Mouse (Mus musculus) CH12.LX (cell line): ENCODE measurements around the gene Kdm2b. TPM values are rescaled to one million over a fixed set of nuclear protein-coding genes. Genes with fewer than 3 reads are reported as not detected.

ENCODE experiments used
- DNase-seq: peaks from one replicate; pipeline ENCODE4 v3.0.0-alpha.2; 2013; ENCODE audit errors: extremely low read depth
- H3K27ac ChIP-seq: 2 replicates; pipeline ENCODE4 v1.5.1; 2012; ENCODE audit warnings: low read depth, mild to moderate bottlenecking, control low read depth, moderate library complexity; ENCODE audit not compliant: insufficient read depth
- H3K27me3 ChIP-seq: replicated peaks from 2 replicates; pipeline ENCODE3; 2012; ENCODE audit warnings: inconsistent platforms
- H3K36me3 ChIP-seq, 2 experiments: replicated peaks in 1 of 2; 2 replicates each; pipeline versions ENCODE3 to v1.6.1; 2012; ENCODE audit warnings: inconsistent platforms in 1 of 2, low read length in 1 of 2, mild to moderate bottlenecking in 1 of 2, mixed read lengths in 1 of 2, moderate library complexity in 1 of 2; ENCODE audit not compliant: control insufficient read depth in 1 of 2, insufficient read depth in 1 of 2
- H3K4me1 ChIP-seq, 2 experiments: 2 replicates each; pipeline ENCODE4 v1.6.1; 2012; ENCODE audit warnings: inconsistent platforms in 1 of 2, moderate library complexity in 1 of 2; ENCODE audit not compliant: insufficient read depth in 2 of 2, control insufficient read depth in 1 of 2
- H3K4me2 ChIP-seq: 2 replicates; pipeline ENCODE4 v1.6.1; 2012; ENCODE audit warnings: low read depth, mild to moderate bottlenecking, control low read depth; ENCODE audit not compliant: poor library complexity, insufficient read depth, severe bottlenecking
- H3K4me3 ChIP-seq, 3 experiments: fragments of 150-350 bp in 1 of 3; sonication (generic) in 1 of 3; replicated peaks in 1 of 3; 2 replicates each; pipeline versions ENCODE3 to v1.5.1; 2011 to 2012; ENCODE audit warnings: low read depth in 2 of 3, low read length in 2 of 3, mild to moderate bottlenecking in 2 of 3, moderate library complexity in 2 of 3, control low read depth in 1 of 3, improper control_type of control experiment in 1 of 3, inconsistent platforms in 1 of 3, mixed read lengths in 1 of 3; ENCODE audit not compliant: poor library complexity in 1 of 3
- H3K79me2 ChIP-seq: replicated peaks from 2 replicates; pipeline ENCODE4 v1.6.1; 2012; ENCODE audit warnings: mild to moderate bottlenecking, moderate library complexity; ENCODE audit not compliant: control insufficient read depth, poor library complexity, insufficient read depth, severe bottlenecking; ENCODE audit errors: extremely low read depth
- H3K9ac ChIP-seq: 2 replicates; pipeline ENCODE4 v1.6.1; 2012; ENCODE audit warnings: low read depth, mild to moderate bottlenecking, control low read depth, moderate library complexity; ENCODE audit not compliant: insufficient read depth
- H3K9me3 ChIP-seq: replicated peaks from 2 replicates; pipeline ENCODE3; 2012; ENCODE audit warnings: low read length, inconsistent platforms, mixed read lengths
- E2F4 ChIP-seq: IDR thresholded peaks from 2 replicates; pipeline ENCODE4 v1.6.1; 2011; ENCODE audit warnings: low read depth, low read length, improper control_type of control experiment; ENCODE audit not compliant: insufficient replicate concordance
- ELF1 ChIP-seq: IDR thresholded peaks from 2 replicates; pipeline ENCODE4 v1.6.1; 2014; ENCODE audit warnings: low read depth, mild to moderate bottlenecking, inconsistent platforms, low read length, improper control_type of control experiment
- EP300 ChIP-seq: IDR thresholded peaks from 2 replicates; pipeline ENCODE4 v1.6.1; 2011; ENCODE audit warnings: low read length, improper control_type of control experiment
- HCFC1 ChIP-seq: IDR thresholded peaks from 2 replicates; pipeline ENCODE4 v1.6.1; 2012; ENCODE audit warnings: low read depth, mild to moderate bottlenecking, inconsistent platforms, low read length, improper control_type of control experiment
- IRF4 ChIP-seq: IDR thresholded peaks from 2 replicates; pipeline ENCODE4 v1.6.1; 2014; ENCODE audit warnings: low read depth, mild to moderate bottlenecking, inconsistent platforms, low read length, improper control_type of control experiment
- JUND ChIP-seq: conservative IDR thresholded peaks from 2 replicates; pipeline ENCODE4 v1.6.1; 2011; ENCODE audit warnings: low read depth, low read length, improper control_type of control experiment
- KAT2A ChIP-seq: IDR thresholded peaks from 2 replicates; pipeline ENCODE4 v1.6.1; 2012; ENCODE audit warnings: low read length, improper control_type of control experiment, inconsistent platforms; ENCODE audit not compliant: insufficient replicate concordance
- MAFK ChIP-seq: IDR thresholded peaks from 2 replicates; pipeline ENCODE4 v1.6.1; 2011; ENCODE audit warnings: low read length, improper control_type of control experiment; ENCODE audit not compliant: insufficient replicate concordance
- MEF2A ChIP-seq: IDR thresholded peaks from 2 replicates; pipeline ENCODE4 v1.6.1; 2014; ENCODE audit warnings: low read depth, mild to moderate bottlenecking, inconsistent platforms, low read length, improper control_type of control experiment, borderline replicate concordance
- POLR2AphosphoS2 ChIP-seq: IDR thresholded peaks from 2 replicates; pipeline ENCODE4 v1.6.1; 2011; ENCODE audit warnings: low read depth, low read length, improper control_type of control experiment
- RCOR1 ChIP-seq: conservative IDR thresholded peaks from 2 replicates; pipeline ENCODE4 v1.6.1; 2012; ENCODE audit warnings: low read depth, mild to moderate bottlenecking, inconsistent platforms, low read length, improper control_type of control experiment
- SIN3A ChIP-seq: IDR thresholded peaks from 2 replicates; pipeline ENCODE4 v1.6.1; 2012; ENCODE audit warnings: low read length, improper control_type of control experiment, inconsistent platforms
- UBTF ChIP-seq: IDR thresholded peaks from 2 replicates; pipeline ENCODE4 v1.6.1; 2012; ENCODE audit warnings: low read depth, mild to moderate bottlenecking, inconsistent platforms, low read length, improper control_type of control experiment, moderate library complexity
- USF2 ChIP-seq: conservative IDR thresholded peaks from 2 replicates; pipeline ENCODE4 v1.6.1; 2011; ENCODE audit warnings: low read depth, low read length, improper control_type of control experiment
- ZC3H11A ChIP-seq: IDR thresholded peaks from 2 replicates; pipeline ENCODE4 v1.6.1; 2012; ENCODE audit warnings: low read depth, mild to moderate bottlenecking, inconsistent platforms, low read length, improper control_type of control experiment
- dilution Hi-C: fragments of 300-500 bp; cut with MboI; formaldehyde crosslinking; loops from 2 replicates; pipeline ENCODE4 v1.14.3; 2020; ENCODE audit warnings: low sequenced_read_pairs; ENCODE audit not compliant: extremely low pct_unique_long_range_greater_than_20kb, extremely low pct_ligation_motif_present
- in situ Hi-C: fragments of 300-500 bp; cut with MboI; formaldehyde crosslinking; loops from 3 replicates; pipeline ENCODE4 v1.14.3; 2019; ENCODE audit warnings: low sequenced_read_pairs, low pct_ligation_motif_present, low pct_unique_long_range_greater_than_20kb, mixed read lengths
- polyA plus RNA-seq: library from polyadenylated mRNA; unstranded; fragments of >175 nt; gene quantifications from 2 replicates; pipeline ENCODE4 v1.2.1, GENCODE M21; 2012; ENCODE audit warnings: low read depth; ENCODE audit not compliant: insufficient read length
- total RNA-seq, 2 experiments: library from RNA; depleted of rRNA; stranded (reverse); fragments of 300-350 nt in 1 of 2; fragments of >200 nt in 1 of 2; gene quantifications; 2 replicates each; pipeline ENCODE4 v1.2.3; 2012 to 2014

Gene Kdm2b
- total and polyA plus RNA-seq, 3 experiments = 69.3 to 138 (median 80.1) TPM

- Histone ChIP-seq H3K9me3 (no peaks in the 10 kb centered on the region), H3K79me2 (no peaks in the 10 kb centered on the region; the same call in 1 of the 2 replicates), H3K27me3 (no peaks in the 10 kb centered on the region), H3K4me3 (no peak overlapping the region), H3K36me3 (peaks cover 0 to 43% of the 10 kb centered on the region in 2 experiments), H3K4me2 (no peak overlapping the region), H3K27ac (no peak overlapping the region), H3K9ac (no peak overlapping the region), H3K4me1 (peaks cover 4 to 48% of the 10 kb centered on the region in 2 experiments)
- in situ Hi-C loops (no loop called here), dilution Hi-C loops (no loop called here)
- no peak for DNase-seq
- TF ChIP-seq JUND (no peak), UBTF (no peak), MEF2A (no peak), POLR2AphosphoS2 (no peak), E2F4 (no peak), MAFK (no peak), EP300 (no peak)
These were observed 29.9 kb upstream of the Kdm2b start for GRCm38 (mm10) chr5:123019336-123020016.

GRCm38 (mm10) chr5:123017504-123017903 is 27.9 kb upstream of the Kdm2b start:
- DNase-seq = no peak
- H3K4me3 ChIP-seq = no peak overlapping the region
- H3K4me1 ChIP-seq = peaks cover 8 to 61% of the 10 kb centered on the region in 2 experiments

DNA sequence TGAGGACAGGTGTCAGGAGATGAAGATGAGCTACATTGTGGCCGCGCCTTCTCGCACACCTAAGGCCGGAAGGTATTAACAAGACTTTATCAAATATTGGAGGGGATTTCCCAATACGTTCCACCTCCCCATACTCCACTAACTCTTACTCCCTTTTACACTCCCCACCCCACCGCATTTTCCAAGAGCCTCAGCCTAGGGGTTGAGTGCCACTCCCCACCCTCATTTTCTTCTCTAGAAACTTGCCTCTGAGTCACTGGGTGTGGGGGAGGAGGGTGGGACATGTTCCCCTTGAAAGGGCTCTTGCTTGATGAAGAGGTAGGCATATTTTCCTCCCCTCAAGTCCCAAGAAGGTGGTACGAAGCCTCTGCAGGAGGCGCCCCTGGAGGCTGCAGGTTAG is 26.3 kb upstream of the Kdm2b start:
- peak; percentile 58 for DNase-seq
- no peak for TF ChIP-seq IRF4
- TF ChIP-seq RCOR1 = no peak
- TF ChIP-seq ELF1 = no peak
- TF ChIP-seq KAT2A = no peak
- no peak for TF ChIP-seq JUND
- TF ChIP-seq MAFK = no peak
- TF ChIP-seq USF2 = no peak
- no peak for TF ChIP-seq ZC3H11A
- H3K4me1 ChIP-seq = peaks cover 8 to 62% of the 10 kb centered on the region in 2 experiments
- H3K4me3 ChIP-seq = peak overlapping the region; percentile 75 to 86 (median 82)
- peaks cover 0 to 29% of the 10 kb centered on the region in 2 experiments for H3K36me3 ChIP-seq
- H3K27me3 ChIP-seq = no peaks in the 10 kb centered on the region
- no peaks in the 10 kb centered on the region for H3K9me3 ChIP-seq
- peak overlapping the region; percentile 73; the same call in 1 of the 2 replicates for H3K9ac ChIP-seq
- peak overlapping the region; percentile 88 for H3K4me2 ChIP-seq
- H3K27ac ChIP-seq = peak overlapping the region; percentile 69; the same call in 1 of the 2 replicates
- in situ Hi-C loops = no loop called here
- dilution Hi-C loops = no loop called here
- no peaks in the 10 kb centered on the region; the same call in 1 of the 2 replicates for H3K79me2 ChIP-seq

More at GRCm38 (mm10) chr5:123017504-123017903, 27.9 kb upstream of the Kdm2b start:
- Histone ChIP-seq H3K27ac (no peak overlapping the region), H3K36me3 (peaks cover 0 to 35% of the 10 kb centered on the region in 2 experiments), H3K27me3 (no peaks in the 10 kb centered on the region), H3K4me2 (no peak overlapping the region), H3K9me3 (no peaks in the 10 kb centered on the region), H3K9ac (no peak overlapping the region)
- dilution Hi-C loops = no loop called here
- in situ Hi-C loops = no loop called here
- TF ChIP-seq HCFC1 = no peak
- TF ChIP-seq SIN3A = no peak
- no peak for TF ChIP-seq MEF2A
- TF ChIP-seq, all 38 proteins: peak for 0
- no peaks in the 10 kb centered on the region; the same call in 1 of the 2 replicates for H3K79me2 ChIP-seq
